Mouse (Mus musculus): ENCODE results near the gene Gbgt1.

DNA sequence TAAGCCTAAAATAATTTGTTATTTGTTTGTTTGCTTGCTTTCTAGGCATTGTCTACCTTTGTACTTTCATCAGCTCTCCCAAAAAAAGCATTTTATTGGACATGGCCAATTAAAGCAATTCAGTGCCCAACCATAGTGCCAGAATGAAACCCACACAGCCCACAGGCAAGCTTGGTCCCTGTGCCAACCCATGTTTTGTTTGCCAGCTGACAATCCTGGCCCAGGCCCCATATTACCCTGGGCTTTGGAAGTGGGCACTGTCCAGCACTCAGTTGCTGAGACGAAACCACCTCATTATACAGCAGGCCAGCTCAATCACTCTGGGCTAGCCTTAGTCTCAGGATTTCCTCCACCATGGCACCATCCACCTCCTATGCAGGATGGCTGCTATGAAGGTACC is 40.1 kb upstream of the Gbgt1 start:
- TF ChIP-seq POLR2A (IDR thresholded peaks at IDR 0.05; ENCODE audit: borderline replicate concordance, low read depth, low read length) (no peak), CTCF (IDR thresholded peaks at IDR 0.05; ENCODE audit: low read depth, low read length) (no peak)
